Mouse (Mus musculus) liver, embryonic 14.5 days (tissue): ENCODE measurements around the gene Mepce.

ENCODE experiments used
- CTCF ChIP-seq: IDR thresholded peaks from 2 replicates; pipeline ENCODE4 v1.5.1; 2016; ENCODE audit warnings: antibody characterized with exemption, low read depth, control low read depth
- EP300 ChIP-seq: IDR thresholded peaks from 2 replicates; pipeline ENCODE4 v1.6.1; 2016; ENCODE audit warnings: antibody characterized with exemption, low read depth

DNA sequence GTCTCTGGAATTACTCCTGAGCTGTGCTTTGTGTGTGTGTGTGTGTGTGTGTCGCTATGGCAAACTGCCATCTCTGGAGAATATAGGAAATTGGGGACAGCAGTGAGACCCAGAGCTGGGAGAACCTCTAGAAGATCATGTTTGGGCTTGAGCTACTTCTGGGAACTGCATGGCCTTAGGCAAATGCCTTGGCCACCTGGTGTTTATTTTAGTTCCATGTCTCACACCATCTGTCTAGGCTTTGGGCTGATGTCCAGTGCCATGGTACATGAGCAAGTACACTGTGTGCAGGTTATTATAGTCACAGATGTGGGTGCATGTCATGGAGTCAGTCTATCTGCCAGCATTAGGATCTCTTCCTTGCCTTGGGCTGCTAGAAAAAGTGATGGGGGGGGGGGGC is 35.1 kb upstream of the Mepce start:
- TF ChIP-seq CTCF (no peak), EP300 (no peak)
